Mouse (Mus musculus): ENCODE measurements around the gene Cnst. TPM values are rescaled to one million over a fixed set of nuclear protein-coding genes. Genes with fewer than 3 reads are reported as not detected.

Gene Cnst
- 10 to 100 TPM; 18.4 to 30.6 (median 23.5) TPM for total RNA-seq (2022)

DNA sequence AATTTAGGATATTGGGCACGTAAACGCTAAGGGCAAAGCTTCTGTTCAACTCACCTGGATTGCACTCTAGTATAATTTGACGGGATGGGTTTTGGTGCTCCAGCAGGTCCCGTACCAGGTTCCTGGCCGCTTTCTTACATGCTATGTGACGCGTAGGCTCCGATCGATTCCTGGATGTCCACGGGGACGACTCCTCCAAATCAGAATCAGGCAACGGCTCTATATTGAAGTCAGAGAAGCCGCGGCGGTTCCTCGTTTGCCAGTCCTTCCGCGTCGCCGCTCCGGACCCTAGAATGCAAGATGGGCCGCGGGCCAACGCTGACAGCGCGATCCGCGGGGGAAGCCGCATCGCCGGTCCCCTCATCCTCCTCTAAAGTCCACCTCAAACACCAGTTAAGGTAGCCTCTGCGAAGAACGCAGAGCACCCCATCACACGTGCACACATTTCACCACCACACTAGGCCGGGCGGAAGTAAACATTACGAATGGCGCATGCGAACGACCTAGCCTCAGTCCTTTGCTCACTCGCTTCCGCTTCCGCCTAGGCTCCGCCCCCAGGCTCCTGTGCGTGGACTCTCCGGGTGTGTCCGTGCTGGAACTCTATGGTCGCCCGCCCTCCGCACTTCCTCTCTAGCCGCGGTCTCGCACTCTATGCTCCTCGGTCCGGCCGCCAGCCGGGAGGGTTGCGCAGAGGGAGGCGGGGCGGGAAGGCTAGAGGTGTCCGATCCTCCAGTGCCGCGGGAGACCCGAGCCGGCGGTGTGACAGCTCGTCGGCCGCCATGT is at the start of gene Cnst, which contains the start of gene Tfb2m:
Gene Cnst (plus strand): TSS at position 603 of the 783 bp plus-strand sequence.
Gene Tfb2m (minus strand): TSS at position 500 of the 783 bp plus-strand sequence.
- DNase-seq = peak; percentile 99

DNA sequence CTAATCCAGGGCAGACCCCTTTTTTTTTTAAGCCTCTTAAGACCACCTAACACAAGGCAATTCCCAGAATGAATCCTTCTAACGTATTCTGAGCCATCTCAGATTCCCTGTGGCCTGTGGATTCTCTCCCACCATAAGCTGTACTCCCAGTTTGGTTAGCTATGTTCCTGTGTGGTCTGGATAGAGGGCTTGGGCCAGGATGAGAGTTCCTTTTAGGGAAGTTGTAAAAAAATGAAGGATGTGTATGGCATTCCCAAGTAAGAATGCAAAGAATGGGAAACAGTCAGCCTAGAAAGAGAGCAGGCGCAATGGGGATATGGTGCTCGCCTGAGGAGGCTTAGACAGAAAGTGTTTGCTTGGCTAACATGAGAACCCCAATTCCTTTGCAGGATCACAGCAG is 46.9 kb upstream of the Cnst start:
- DNase-seq = no peak

DNA sequence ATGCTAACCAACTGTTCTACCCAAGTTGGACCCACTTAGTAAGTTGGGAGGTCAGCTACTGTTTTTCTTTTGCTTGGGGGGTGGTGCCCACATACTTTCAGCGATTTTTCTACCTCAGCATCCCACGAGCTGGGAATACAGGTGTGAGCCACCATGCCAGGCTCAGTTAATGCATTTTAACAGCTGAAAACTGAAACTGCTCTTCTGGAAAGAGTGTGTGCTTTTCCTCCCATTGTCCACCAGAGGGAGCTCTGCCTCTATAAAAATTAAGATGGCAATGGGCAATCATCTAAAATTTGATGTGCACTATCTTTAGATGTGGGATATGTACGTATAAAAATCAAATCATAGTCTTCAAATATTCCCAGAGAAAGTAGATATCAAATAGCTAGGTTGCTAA is 43.6 kb upstream of the Cnst start:
- DNase-seq = no peak

DNA sequence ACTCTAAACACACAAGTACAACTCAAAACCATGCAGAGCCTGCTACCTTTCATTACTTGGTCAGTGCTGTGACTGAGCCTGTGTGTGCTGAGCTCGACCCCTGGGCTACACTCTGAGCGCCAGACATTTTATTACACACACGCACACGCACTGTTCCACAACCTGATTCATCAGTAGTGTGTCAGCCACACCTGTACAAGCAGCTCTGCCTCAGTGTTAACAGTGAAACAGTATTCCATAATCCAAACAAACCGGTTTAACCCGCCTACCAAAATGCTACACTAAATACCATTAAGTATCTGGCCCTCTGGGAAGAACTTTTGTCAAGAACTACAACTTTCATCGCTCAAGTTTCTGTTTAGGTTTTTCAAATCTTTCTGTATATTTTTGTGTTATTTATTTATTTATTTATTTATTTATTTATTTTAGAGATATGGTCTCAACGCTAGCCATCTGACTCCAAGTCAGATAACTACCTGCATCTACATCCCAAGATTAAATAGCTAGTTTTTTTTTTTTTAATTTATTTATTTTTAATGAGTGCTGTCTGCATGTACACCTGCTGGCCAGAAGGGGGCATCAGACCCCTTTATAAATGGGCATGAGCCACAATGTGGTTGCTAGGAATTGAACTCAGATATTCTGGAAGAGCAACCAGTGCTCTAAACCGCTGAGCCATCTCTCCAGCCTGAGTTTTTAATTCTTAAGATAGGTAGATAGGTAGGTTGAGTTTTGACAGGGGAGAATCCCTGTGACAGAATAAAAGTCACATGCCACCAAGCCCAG is 39.4 kb upstream of the Cnst start:
- DNase-seq = no peak

DNA sequence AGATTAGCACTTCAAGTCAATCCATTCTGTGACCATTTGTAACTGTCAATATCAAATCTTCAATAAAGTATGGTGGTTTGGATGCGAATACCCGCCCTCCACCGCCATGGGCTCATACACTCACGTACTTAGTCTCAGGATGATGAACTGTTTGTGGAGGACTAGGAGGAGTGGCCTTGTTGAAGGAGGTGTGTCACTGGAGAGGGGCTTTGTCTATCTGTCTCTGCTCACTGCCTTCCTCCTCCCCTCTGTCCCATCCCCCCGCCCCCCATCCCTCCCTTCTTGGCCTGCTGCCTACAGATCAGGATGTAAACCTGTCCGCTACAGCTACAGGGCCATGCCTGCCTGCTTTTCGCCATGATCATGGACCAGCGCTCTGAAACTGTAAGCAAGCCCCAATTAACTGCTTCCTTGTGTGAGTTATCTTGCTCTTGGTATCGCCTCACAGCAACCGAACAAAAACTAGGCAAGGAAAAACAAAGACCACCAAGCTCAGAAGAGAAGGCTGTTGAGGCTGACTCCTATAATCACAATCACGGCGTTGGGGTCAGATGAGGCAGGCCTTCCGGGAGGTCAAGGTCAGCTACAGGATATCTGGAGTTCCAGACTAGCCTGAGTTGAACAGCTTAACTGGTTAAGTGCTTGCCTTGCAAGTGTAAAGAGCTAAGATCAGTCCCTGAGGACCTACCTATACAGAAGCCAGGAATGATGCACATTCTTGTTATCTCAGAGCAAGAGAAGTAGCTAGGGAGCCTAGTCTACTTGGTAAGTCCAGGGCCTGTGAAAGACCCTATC is 35.4 kb upstream of the Cnst start:
- no peak for DNase-seq

DNA sequence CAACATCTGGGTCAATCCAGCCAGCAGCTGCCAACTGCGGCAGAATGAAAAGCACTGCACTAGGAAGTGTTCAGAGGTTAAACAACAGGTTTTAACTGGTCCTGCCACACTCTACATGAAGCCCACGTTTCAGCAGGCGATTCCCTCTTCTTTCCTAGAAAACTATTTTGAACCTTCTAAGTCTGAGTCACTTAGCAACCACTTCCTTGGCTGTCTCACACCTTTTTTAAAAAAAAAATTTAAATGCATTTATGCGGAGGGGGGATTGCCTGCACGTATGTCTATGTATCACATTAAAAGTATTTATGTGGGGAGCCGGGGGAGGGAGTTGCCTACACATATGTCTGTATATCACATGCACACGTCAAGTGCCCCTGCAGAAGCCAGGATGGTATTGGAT is 34.3 kb upstream of the Cnst start:
- no peak for DNase-seq

DNA sequence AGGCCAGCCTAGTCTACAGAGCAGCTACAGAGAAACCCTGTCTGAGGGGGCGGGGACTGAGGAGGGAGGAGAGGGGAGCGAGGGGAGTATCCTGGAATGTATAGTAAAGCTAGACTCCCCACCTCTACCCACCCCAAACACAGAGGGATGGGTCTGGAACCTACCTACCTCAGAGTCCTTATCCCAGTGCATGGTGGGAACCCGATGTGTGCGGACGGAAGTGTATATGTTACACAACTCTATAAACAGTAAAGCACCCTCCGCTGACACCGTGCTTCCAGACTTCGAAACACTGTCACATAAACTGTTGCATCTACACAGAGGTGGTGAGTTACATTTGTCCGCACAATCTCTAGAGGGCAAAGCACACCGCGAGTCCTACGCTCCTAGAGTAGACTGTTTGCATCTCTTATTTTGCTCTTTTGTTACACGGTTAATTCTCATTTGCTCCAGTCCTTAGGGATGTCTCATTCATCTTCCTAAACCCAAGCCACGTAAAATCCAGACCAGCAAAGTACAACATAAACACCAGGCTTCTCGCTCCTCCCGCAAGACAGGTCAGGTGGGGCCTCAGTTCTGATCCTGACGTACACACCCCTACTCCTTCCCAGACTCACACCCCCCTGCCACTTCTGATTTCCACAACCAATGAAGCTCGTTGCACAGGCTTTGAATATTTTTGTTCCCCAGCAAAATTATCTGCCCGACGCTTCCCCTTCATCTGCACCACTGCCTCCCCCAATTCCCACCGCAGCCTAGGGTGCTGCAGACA is 29.0 kb upstream of the Cnst start:
- DNase-seq = no peak

DNA sequence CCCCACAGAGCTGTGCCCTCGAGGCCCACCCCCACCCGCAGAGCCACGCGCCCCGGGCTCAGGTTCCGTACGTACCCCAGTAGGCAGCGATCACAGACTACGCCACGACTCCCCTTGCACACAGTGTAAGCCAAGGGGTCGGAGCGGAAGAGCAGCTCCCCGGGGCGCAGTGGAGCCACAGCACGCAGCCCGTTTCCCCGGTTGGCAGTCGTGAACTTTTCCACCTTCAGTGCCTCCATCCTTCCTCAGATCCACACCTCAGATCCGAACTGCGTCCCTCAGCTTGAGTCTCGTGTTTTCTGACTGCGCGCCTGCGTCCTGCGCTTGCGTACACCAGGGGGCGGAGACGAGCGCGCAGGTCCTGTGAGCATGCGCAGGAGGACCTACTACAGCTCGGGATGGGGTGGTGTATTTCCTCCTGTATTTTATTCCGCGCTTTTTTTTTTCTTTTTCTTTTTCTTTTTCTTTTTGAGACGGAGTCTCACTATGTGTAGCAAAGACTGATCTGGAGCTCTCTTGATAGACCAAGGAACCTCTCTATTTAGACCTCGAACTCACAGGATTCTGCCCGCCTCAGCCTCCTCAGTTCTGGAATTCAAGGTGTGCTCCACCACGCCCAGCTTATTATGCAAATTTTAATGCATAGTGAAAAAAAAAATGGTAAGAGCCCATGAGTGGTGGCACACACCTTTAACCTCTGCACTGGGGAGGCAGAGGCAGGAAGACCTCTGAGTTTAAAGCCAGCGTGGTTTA is 28.3 kb upstream of the Cnst start, which contains the start of gene Smyd3:
Gene Smyd3 (minus strand): TSS at position 329 of the 753 bp plus-strand sequence.
- DNase-seq = peak; percentile 70

DNA sequence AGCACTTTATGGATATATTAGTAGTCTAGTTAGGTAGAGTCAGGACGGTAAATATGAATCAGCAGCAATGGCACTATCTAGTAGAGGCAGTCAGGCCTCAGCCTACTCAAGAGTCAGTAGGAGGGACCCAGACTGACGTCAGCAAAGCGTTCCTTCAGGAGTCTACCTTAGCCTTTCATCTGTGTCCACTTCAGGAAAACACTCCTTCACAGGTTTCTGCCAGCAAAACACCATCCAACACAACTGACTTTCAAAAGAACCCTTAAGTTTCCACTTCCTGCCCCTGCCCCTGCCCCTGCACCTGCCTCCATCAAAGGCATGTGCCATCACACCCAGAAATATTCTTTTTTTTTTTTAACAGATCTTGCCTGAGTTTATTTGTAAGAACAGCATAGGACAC is 26.3 kb upstream of the Cnst start:
- DNase-seq = no peak

DNA sequence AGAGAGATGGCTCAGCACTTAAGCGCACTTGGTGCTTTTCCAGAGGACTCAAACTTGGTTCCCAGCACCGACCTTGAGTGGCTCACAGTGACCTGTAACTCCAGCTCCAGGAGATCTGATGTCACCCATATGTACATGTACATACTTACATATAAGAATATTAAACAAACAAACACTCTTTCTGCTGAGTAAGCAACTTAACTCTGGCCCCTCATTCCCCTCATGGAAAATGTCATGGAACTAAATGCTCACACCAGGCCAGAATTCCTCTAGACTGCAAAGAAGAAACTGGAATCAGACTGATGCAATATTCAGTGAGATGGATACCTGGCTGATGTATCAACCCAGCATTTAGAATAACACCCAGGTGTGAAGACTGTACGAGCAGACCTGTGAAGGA is 7.1 kb upstream of the Cnst start:
- DNase-seq = no peak

DNA sequence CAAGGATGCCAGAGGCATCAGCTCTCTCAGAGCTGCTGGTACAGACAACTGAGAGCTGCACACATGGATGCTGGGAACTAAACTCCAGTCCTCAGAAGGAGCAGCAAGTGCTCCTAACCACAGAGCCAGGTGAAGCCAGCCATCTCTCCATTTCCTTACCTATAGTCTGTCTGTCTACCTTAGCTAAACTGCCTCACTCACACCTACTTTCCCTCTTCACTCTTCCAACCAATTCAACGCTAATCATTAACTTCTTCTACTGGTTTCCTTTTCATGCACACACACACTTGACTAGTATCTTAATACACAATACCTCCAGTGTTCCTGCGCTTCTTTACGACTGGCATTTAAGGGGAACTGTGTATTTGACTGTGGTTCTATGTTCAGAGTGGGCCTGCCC is 6.3 kb upstream of the Cnst start:
- no peak for DNase-seq

DNA sequence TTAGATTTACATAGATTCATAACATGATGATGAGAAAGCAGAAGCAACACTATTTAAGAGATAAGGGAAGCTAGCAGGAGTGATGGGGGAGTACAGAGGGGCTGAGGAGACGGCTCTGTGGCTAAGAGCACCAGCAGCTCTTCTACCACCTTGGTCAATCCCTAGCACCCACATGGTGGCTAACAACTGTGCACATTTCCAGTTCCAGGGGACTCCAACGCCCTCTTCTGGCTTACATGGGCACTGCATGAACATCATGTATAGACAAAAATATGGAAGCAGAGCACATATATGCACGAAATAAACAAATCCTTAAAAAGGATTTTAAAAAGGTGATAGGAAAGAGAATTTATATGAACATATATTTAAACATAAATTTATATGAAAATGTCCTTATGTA is 4.7 kb upstream of the Cnst start:
- DNase-seq = no peak

DNA sequence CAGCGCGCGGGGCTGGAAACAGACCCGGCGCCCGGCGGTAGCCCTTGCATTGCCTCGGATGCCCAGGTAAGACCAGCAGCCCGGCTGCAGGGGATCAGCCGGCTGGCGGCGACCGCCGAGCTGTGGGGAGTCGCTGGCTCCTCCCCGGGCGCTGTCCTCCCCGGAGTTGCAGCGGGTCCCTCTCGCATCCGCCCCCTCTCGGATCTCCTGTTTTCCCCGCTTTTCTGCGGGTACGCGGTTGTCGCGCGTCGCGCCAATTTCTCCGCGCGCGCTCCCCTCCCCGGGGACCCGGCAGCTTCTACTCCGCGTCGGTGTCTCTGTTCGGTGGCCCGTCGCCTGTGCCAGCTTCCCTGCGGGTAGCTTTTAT is 364 bp downstream of the Cnst start:
- no peak for DNase-seq

DNA sequence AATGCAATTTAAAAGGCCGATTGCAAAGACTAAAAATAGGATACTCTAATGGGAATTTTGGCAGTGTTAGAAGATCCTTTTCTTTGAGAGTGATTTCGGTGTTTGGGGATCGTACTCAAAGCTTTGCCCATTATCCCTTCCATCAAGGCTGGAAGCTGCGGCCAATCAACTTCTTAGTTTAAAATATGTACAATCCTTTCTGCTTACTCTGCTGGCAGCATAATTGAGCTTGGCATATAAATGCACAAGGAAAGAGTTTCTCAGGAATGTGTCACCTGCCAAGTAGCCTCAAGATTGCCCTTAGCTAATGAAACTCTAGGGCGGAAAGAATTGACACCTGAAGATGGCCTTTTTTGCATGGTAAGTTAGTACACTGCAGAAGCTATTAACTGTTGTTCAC is 1.0 kb downstream of the Cnst start:
- no peak for DNase-seq

DNA sequence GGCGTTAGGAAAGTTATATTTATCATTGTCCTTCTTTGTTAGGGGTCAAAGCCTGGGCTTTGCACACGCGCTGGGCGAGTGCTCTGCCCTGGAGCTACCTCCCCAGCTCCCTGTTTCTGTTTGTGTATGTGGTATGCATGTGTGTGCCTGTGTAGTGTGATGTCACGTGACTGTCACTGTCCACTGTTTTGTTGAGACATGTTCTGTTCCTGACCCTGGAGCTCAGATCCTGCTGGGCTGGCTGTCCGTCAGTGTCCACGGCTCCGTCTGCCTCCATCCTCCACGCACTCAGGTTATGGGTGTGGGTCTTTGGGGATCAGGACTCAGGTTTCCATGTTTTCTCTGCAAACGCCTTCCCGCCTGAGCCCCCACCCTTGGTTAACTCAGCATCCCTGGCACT is 2.0 kb downstream of the Cnst start:
- no peak for DNase-seq

DNA sequence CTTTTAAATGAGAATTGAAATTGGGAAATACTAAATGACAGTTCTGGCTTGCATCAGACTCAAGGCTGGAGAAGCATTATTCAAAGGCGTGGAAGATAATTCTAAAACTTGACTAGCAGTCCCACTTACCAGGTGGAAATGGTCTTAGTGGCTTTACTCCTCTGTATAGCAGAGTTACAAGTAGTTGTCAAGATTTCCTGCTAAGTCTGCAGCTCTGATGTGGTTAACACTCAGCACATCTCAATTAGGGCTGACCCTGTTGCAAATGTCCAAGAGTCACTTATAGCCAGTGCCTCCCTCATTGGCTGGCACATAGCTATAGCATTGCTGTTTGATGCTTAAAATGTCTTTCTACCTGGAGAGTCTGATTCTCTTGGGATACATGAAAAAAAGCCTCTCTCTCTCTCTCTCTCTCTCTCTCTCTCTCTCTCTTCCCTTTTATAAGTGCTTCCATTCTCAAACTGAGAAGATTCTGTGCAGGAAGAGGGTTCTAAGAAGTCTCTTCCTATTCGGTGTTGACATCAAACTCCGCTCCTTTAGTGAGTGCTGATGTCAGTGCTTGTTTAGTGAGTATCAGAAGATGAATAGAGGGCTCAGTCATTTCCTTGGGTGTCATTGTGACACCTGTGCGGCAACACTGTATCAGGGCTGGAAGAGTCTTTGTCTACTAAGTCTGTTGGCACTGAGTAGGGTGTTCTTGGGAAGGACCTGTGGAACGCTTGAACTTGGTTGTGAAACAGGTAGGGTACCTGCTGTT is 3.0 kb downstream of the Cnst start:
- DNase-seq = no peak

DNA sequence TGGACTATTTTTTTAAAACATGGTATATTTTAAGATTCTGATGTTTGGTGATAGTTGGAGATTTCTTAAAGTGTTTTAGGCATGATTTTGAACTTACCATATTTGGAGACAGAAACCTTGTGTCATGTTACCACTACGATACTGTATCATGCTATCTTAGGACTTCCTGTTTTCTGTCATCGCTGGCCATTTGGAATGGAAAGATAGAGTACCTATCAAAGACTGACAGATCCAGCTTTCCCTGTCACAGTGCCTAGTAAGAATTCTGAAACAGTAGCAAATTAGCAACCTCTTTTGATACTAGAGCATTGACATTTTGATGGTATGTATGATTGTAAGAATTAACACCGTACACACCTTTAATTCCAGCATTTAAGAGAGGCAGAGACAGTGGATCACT is 5.2 kb downstream of the Cnst start:
- DNase-seq = no peak

DNA sequence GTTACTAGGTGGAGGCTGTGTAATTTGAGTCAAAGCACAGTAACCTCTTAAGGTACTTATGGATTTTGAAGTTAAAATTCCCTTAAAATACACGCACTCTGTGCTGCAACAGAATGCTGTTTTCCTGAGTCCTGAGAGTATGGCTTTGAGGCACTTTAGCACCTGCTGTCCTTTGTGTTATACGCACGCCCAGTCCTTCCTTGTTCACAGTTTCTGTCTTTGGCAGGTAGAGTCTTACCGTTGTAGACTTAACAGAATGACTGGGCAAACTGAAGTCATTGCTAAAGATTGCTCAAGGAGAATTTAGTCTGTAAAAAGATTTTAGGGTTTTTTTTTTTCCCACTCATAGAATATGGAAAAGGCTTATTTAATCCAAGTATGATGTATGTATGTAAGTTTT is 5.8 kb downstream of the Cnst start:
- DNase-seq = no peak

DNA sequence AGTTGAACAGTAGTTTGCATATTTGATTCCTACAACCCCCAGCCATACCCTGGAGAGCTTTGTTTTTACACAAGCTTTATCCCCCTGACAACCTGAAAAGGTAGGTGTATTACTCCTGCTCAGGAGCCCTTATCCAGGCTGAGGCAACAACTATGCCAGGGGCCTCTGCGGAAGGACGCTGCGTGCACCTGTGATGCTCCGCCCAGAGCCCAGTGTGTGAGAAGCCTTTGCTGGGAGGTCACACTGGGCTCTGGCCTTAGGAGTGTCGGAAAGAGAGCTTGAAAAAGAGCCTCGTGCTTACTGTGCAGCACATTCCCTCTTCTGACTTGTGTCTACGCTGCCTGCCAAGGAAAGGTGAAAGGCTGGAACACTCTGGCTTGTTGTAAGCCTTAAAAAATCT is 6.6 kb downstream of the Cnst start:
- DNase-seq = no peak

DNA sequence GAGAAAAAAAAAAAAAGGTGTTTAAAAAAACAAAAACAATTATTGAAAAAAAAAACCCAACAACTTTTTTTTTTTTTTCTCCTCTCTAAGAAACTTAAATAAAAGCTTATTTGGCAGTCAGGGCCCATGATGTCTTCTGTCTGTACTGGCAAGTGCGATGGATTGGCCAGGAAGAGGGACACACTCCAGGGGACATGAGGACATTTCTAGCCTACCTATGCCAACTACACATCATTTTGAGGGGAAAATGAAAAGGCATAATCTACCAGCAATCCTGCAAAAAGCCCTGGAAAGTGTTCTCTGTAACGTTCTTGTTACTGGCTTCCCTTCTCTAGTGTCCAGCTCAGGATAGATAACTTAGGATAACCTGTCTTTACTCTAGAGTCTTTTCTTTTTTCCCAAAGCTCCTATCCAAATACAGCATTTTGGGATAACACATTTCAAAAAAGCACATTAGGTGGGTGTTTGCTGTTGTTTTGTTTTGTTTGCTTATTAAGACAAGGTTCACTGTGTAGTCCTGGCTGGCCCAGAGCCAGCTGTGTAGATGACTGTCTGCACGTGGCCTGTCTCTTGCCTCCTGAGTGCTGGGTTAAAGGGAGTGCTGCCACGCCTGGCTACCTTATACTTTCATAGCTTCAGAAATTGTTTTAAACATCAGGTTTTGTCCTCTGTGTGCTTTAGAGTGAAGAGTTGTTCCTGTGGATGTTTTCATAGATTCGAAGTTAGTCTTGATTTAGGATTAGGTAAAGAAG is 7.2 kb downstream of the Cnst start:
- no peak for DNase-seq

Measured in adrenal gland, adult 8-10 months (tissue).